Mouse (Mus musculus) hindbrain, postnatal 0 days (tissue): ENCODE measurements at regions not wholly inside any gene's neighbourhood (a gene's known extent, or its start where the extent isn't known, plus 50 kb on each side); places are given as distances from the start of the nearest gene placed in this dataset.

Source experiments
- ATAC-seq: fragments of 200-750 bp; cut with Nextera tagmentation; 2 replicates; pipeline ENCODE4 v1.8.0; 2017; ENCODE audit warnings: mild to moderate bottlenecking, moderate TSS enrichment, moderate library complexity
- DNase-seq: peaks from one replicate; pipeline ENCODE4 v3.0.0-alpha.2; 2015; ENCODE audit warnings: low spot score
- H3K27ac ChIP-seq: fragments of 300-500 bp; sonication (generic); 2 replicates; pipeline ENCODE4 v1.5.1; 2014; ENCODE audit warnings: mild to moderate bottlenecking
- H3K27me3 ChIP-seq: fragments of 300-500 bp; sonication (generic); 2 replicates; pipeline ENCODE4 v1.6.1; 2014; ENCODE audit warnings: low read length, mixed read lengths; ENCODE audit not compliant: insufficient read depth
- H3K36me3 ChIP-seq: fragments of 300-500 bp; sonication (generic); 2 replicates; pipeline ENCODE4 v1.6.1; 2014; ENCODE audit warnings: low read length, mixed read lengths; ENCODE audit not compliant: insufficient read depth
- H3K4me1 ChIP-seq: fragments of 300-500 bp; sonication (generic); 2 replicates; pipeline ENCODE4 v1.6.1; 2014; ENCODE audit warnings: antibody characterized with exemption, low read length, mixed read lengths; ENCODE audit not compliant: insufficient read depth
- H3K4me2 ChIP-seq: fragments of 300-500 bp; sonication (generic); 2 replicates; pipeline ENCODE4 v1.6.1; 2014; ENCODE audit warnings: low read depth, mild to moderate bottlenecking, low read length, moderate library complexity, mixed read lengths
- H3K4me3 ChIP-seq: fragments of 300-500 bp; sonication (generic); 2 replicates; pipeline ENCODE4 v1.5.1; 2014; ENCODE audit warnings: low read length
- H3K9ac ChIP-seq: fragments of 300-500 bp; sonication (generic); replicated peaks from 2 replicates; pipeline ENCODE4 v1.6.1; 2014; ENCODE audit warnings: mild to moderate bottlenecking, low read length, moderate library complexity, mixed read lengths
- H3K9me3 ChIP-seq: fragments of 300-500 bp; sonication (generic); 2 replicates; pipeline ENCODE4 v1.6.1; 2016; ENCODE audit warnings: low read length, mixed read lengths
- CTCF ChIP-seq: IDR thresholded peaks from 2 replicates; pipeline ENCODE4 v1.5.1; 2016; ENCODE audit warnings: antibody characterized with exemption, control low read depth, low read depth
- WGBS: fragments of 180-500 bp; shearing (Covaris S2); extraction: QIAGEN DNeasy Blood & Tissue Kit; methylation state at CpG from one replicate; pipeline ENCODE4 v1.1.7; 2014; 5-methylcytosine and 5-hydroxymethylcytosine counted together

DNA sequence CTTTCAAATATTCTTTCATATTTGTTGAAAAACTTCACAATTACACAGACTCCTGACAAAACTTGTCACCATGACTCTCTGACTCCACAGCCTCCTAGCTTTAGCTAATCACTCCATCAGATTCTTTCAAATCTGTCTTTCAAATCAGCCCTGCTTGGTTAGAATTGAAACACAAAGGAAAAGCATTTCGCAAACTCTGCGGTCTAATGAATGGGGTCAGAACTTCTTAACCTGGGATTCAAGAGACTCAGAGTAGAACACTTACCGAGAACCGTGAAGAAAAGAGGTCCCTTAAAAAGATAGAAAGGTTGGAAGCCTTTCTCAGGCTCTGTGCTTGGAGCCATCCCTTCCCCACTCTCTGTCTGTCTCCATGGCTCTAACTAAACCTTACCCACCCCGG is 148.9 kb upstream of the Atp1b1 start:
- Histone ChIP-seq H3K27ac (no peak overlapping the region), H3K4me2 (no peak overlapping the region), H3K36me3 (no peaks in the 10 kb centered on the region), H3K9ac (no peak overlapping the region), H3K9me3 (no peaks in the 10 kb centered on the region), H3K27me3 (no peaks in the 10 kb centered on the region), H3K4me1 (no peaks in the 10 kb centered on the region), H3K4me3 (no peak overlapping the region)
- ATAC-seq = no peak
- no peak for DNase-seq
- WGBS = 55% methylated on average over 5 of the region's 5 CpGs
- TF ChIP-seq CTCF = no peak

- WGBS = 47% methylated on average over 8 of the region's 8 CpGs
- Histone ChIP-seq H3K4me3 (no peak overlapping the region), H3K9me3 (no peaks in the 10 kb centered on the region), H3K27me3 (no peaks in the 10 kb centered on the region), H3K4me2 (no peak overlapping the region), H3K27ac (no peak overlapping the region), H3K36me3 (no peaks in the 10 kb centered on the region), H3K4me1 (no peaks in the 10 kb centered on the region), H3K9ac (no peak overlapping the region)
- ATAC-seq = no peak
- TF ChIP-seq CTCF = no peak
- DNase-seq = no peak
Measured at GRCm38 (mm10) chr1:164606141-164606754, 148.1 kb upstream of the Atp1b1 start.

- 0 out of 2 replicates have a peak, but pooled peaks have one; percentile 6 for TF ChIP-seq CTCF
- no peak for ATAC-seq
- H3K4me3 ChIP-seq = no peak overlapping the region
Measured at GRCm38 (mm10) chr1:164603433-164603832, 145.3 kb upstream of the Atp1b1 start.

GRCm38 (mm10) chr1:164602568-164602967 is 144.4 kb upstream of the Atp1b1 start:
- H3K27me3 ChIP-seq = no peaks in the 10 kb centered on the region
- no peak overlapping the region for H3K9ac ChIP-seq
- no peak overlapping the region for H3K4me3 ChIP-seq
- no peak for DNase-seq
- H3K36me3 ChIP-seq = no peaks in the 10 kb centered on the region
- ATAC-seq = no peak
- no peak overlapping the region for H3K27ac ChIP-seq
- no peak overlapping the region for H3K4me2 ChIP-seq
- WGBS = 97% methylated on average over 5 of the region's 5 CpGs
- no peak for TF ChIP-seq CTCF
- H3K9me3 ChIP-seq = no peaks in the 10 kb centered on the region
- H3K4me1 ChIP-seq = no peaks in the 10 kb centered on the region

More at GRCm38 (mm10) chr1:164603433-164603832, 145.3 kb upstream of the Atp1b1 start:
- Histone ChIP-seq H3K9ac (no peak overlapping the region), H3K4me2 (no peak overlapping the region), H3K9me3 (no peaks in the 10 kb centered on the region), H3K4me1 (no peaks in the 10 kb centered on the region), H3K27ac (no peak overlapping the region), H3K27me3 (no peaks in the 10 kb centered on the region), H3K36me3 (no peaks in the 10 kb centered on the region)
- 74% methylated on average over 3 of the region's 3 CpGs for WGBS
- no peak for DNase-seq

- no peak overlapping the region for H3K9ac ChIP-seq
- WGBS = 79% methylated on average over 3 of the region's 3 CpGs
- H3K36me3 ChIP-seq = no peaks in the 10 kb centered on the region
- H3K4me3 ChIP-seq = no peak overlapping the region
- no peak overlapping the region for H3K4me2 ChIP-seq
- no peaks in the 10 kb centered on the region for H3K27me3 ChIP-seq
- ATAC-seq (no peak), DNase-seq (no peak)
- H3K4me1 ChIP-seq = no peaks in the 10 kb centered on the region
- no peak overlapping the region for H3K27ac ChIP-seq
- TF ChIP-seq CTCF = no peak
- H3K9me3 ChIP-seq = no peaks in the 10 kb centered on the region
Measured at GRCm38 (mm10) chr1:164590205-164590613, 132.1 kb upstream of the Atp1b1 start.

DNA sequence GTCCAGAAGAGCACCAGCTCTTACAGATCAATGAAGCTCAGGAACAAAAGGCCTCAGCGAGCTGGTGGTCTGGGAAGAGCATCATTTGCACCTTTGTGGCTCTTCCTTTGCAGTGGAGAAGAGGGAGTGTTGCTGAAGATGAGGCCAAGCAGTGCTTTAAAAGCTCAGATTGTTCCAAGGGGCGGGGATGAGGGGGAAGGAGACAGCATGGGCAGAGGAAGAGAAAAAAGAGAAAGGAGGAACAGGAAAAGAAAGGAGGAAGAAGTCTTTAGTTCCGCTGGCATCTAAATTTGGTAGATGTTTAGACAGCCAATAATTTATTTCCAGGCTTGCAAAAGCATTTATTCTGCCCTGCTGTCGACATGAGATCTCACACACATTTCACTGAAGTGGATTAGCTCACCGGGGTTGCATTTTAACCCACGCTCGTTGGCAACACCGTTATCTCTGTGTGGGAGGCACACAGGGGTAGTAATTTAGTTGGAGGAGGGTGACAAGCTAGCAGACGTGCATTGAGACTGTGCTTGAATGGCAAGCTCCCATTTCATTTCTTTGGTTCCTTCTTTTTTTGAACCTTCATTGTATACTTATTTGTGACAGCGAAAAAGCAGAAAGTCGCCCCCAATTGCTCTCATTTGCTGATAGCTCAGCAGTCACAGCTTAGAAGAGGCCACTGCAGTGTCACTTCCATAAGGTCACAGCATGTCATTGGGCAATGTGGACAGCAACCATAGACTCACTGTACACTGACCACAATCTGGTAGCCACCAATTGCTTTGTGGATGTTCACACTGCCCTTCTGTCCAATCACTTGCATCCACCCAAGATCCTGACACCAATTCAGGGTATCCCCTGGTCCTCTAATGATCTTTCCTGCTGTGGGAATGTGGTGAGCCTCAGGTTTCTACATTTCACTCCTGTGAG is 128.2 kb upstream of the Atp1b1 start:
- Histone ChIP-seq H3K36me3 (no peaks in the 10 kb centered on the region), H3K27me3 (no peaks in the 10 kb centered on the region), H3K4me1 (no peaks in the 10 kb centered on the region), H3K27ac (no peak overlapping the region), H3K4me2 (no peak overlapping the region), H3K4me3 (no peak overlapping the region), H3K9ac (no peak overlapping the region), H3K9me3 (no peaks in the 10 kb centered on the region)
- DNase-seq (no peak), ATAC-seq (no peak)
- WGBS = 58% methylated on average over 11 of the region's 11 CpGs
- no peak for TF ChIP-seq CTCF
